Mouse (Mus musculus) liver, embryonic 14.5 days (tissue): ENCODE measurements around the gene Golga5. TPM values are rescaled to one million over a fixed set of nuclear protein-coding genes. Genes with fewer than 3 reads are reported as not detected.
A peak's percentile ranks its signal among the peaks of the same experiment; 100 is the strongest.

Source experiments
- ATAC-seq: fragments of 200-750 bp; cut with Nextera tagmentation; 2 replicates; pipeline ENCODE4 v1.8.0; 2017; ENCODE audit warnings: moderate number of reproducible peaks, mild to moderate bottlenecking, moderate library complexity; ENCODE audit not compliant: insufficient read depth
- DNase-seq, 3 experiments: peaks; one replicate each; pipeline ENCODE4 v3.0.0-alpha.2; 2012 to 2013; ENCODE audit warnings: low read depth in 3 of 3, low spot score in 3 of 3
- H3K27ac ChIP-seq: fragments of 300-500 bp; sonication (generic); 2 replicates; pipeline ENCODE4 v1.5.1; 2014; ENCODE audit warnings: moderate library complexity, mild to moderate bottlenecking, control low read depth, inconsistent platforms
- H3K27me3 ChIP-seq: fragments of 300-500 bp; sonication (generic); 2 replicates; pipeline ENCODE4 v1.6.1; 2014; ENCODE audit warnings: mild to moderate bottlenecking, low read length, moderate library complexity; ENCODE audit not compliant: control insufficient read depth, insufficient read depth
- H3K36me3 ChIP-seq: fragments of 300-500 bp; sonication (generic); replicated peaks from 2 replicates; pipeline ENCODE4 v1.6.1; 2014; ENCODE audit warnings: low read depth; ENCODE audit not compliant: control insufficient read depth, insufficient read depth
- H3K4me1 ChIP-seq, 2 experiments: fragments of 200-500 bp in 1 of 2; fragments of 300-500 bp in 1 of 2; sonication (generic) in 1 of 2; replicated peaks; 2 replicates each; pipeline ENCODE4 v1.6.1; 2012 to 2014; ENCODE audit warnings: antibody characterized with exemption in 1 of 2, inconsistent platforms in 1 of 2, low read length in 1 of 2; ENCODE audit not compliant: control insufficient read depth in 2 of 2, insufficient read depth in 2 of 2
- H3K4me2 ChIP-seq: fragments of 300-500 bp; sonication (generic); 2 replicates; pipeline ENCODE4 v1.6.1; 2014; ENCODE audit warnings: low read depth, mild to moderate bottlenecking, control low read depth, moderate library complexity
- H3K4me3 ChIP-seq, 2 experiments: fragments of 200-500 bp in 1 of 2; fragments of 300-500 bp in 1 of 2; sonication (generic) in 1 of 2; 2 replicates each; pipeline ENCODE4 v1.5.1; 2012 to 2014; ENCODE audit warnings: low read depth in 2 of 2, low read length in 2 of 2, mild to moderate bottlenecking in 2 of 2, control low read depth in 1 of 2, inconsistent platforms in 1 of 2, moderate library complexity in 1 of 2; ENCODE audit not compliant: insufficient read depth in 1 of 2
- H3K9ac ChIP-seq: fragments of 300-500 bp; sonication (generic); replicated peaks from 2 replicates; pipeline ENCODE4 v1.6.1; 2014; ENCODE audit warnings: mild to moderate bottlenecking, control low read depth, moderate library complexity
- H3K9me3 ChIP-seq: fragments of 300-500 bp; sonication (generic); 2 replicates; pipeline ENCODE4 v1.6.1; 2016; ENCODE audit warnings: low read length, mixed read lengths; ENCODE audit not compliant: control insufficient read depth
- CTCF ChIP-seq: IDR thresholded peaks from 2 replicates; pipeline ENCODE4 v1.5.1; 2016; ENCODE audit warnings: antibody characterized with exemption, low read depth, control low read depth
- EP300 ChIP-seq: IDR thresholded peaks from 2 replicates; pipeline ENCODE4 v1.6.1; 2016; ENCODE audit warnings: antibody characterized with exemption, low read depth
- WGBS: fragments of 180-500 bp; shearing (Covaris S2); extraction: QIAGEN DNeasy Blood & Tissue Kit; methylation state at CpG from one replicate; pipeline ENCODE4 v1.1.7; 2014; ENCODE audit not compliant: insufficient replicate concordance; 5-methylcytosine and 5-hydroxymethylcytosine counted together
- polyA plus RNA-seq, 2 experiments: library from polyadenylated mRNA; depleted of rRNA in 1 of 2; stranded (reverse) in 1 of 2; unstranded in 1 of 2; fragments of >200 nt; fragmentation: Nextera tagmentation in 1 of 2; extraction: Ambion mirVana in 1 of 2; gene quantifications; 2 replicates each; pipeline versions ENCODE4 v1.2.1 to v1.2.3; 2012 to 2014

Golga5 gene
- polyA plus RNA-seq, 2 experiments: 10.1 to 12.8 TPM

DNA sequence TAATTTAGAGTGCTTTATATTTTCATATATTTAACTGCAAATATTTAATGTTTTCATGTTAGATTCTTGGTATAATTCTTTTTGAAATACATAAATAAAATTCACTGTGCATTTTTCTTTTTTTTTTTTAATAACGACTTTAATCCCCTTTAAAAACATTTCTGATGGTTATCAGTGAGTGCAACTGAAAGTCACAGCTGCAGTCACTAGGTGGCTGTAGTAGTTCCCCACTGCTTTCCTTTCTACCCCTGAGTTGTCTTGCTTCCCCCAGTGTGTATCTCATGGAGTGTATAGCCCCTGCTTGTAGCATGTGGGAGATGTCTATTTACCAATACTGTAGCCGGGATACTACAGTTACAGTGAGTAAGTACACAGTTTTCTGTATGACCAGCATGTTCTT lies 29.0 kb downstream of the Golga5 start:
- TF ChIP-seq EP300 (no peak), CTCF (no peak)
- H3K36me3 ChIP-seq: peaks cover 5% of the 10 kb centered on the region
- no peaks in the 10 kb centered on the region; a peak in 1 of 4 replicates for H3K4me1 ChIP-seq
- DNase-seq (no peak), ATAC-seq (no peak)
- H3K27ac ChIP-seq: no peak overlapping the region
- no peak overlapping the region for H3K4me3 ChIP-seq
- H3K27me3 ChIP-seq: no peaks in the 10 kb centered on the region
- H3K4me2 ChIP-seq: no peak overlapping the region
- no peak overlapping the region for H3K9ac ChIP-seq
- 53% methylated on average over 2 of the region's 2 CpGs for WGBS
- H3K9me3 ChIP-seq: no peaks in the 10 kb centered on the region

DNA sequence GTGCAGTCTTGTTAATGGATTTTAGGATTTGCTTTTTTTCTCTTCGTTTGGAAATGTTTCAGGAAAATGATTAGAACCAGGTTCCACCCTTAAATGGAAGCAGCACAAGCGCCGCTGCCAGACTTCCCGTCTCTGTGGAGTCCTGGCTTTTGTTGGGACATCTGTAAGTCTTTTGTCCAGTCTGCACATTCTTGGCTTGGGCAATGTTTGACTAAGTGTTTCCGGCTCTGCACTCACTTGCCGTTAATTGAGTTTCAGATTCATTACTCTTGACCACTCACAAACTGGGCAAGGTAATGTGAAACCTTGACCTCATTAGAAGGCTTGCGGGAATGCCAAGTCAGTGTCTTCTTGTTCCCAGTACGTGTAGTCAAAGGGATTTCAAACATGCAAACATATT lies 29.8 kb downstream of the Golga5 start:
- Histone ChIP-seq H3K4me1 (no peaks in the 10 kb centered on the region; a peak in 1 of 4 replicates), H3K27ac (no peak overlapping the region), H3K9ac (no peak overlapping the region), H3K9me3 (no peaks in the 10 kb centered on the region), H3K4me2 (no peak overlapping the region), H3K27me3 (no peaks in the 10 kb centered on the region), H3K4me3 (no peak overlapping the region), H3K36me3 (peaks cover 3% of the 10 kb centered on the region)
- DNase-seq (no peak), ATAC-seq (no peak)
- WGBS: 84% methylated on average over 8 of the region's 8 CpGs
- no peak for TF ChIP-seq EP300
- no peak for TF ChIP-seq CTCF

DNA sequence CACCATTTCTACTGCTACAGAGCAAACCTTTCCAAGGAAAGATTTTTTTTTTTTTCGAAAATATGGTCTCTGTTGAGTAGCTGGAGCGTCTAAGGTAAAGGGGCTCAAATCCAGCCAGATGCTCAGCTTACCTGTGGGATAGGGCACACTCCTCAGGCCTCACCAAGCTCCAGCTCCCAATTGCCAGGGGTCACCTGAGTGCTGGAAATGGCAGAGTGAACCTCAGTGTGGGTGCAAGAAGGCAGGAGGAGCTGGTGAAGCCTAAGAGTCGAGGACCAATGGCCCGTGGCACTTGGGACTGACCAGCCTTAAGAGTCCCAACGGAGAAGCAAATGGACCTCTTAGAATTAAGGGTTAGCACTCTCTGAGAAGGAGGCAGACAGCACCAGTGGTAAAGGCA lies 30.3 kb downstream of the Golga5 start:
- H3K27ac ChIP-seq: no peak overlapping the region
- 70% methylated on average over 5 of the region's 5 CpGs for WGBS
- H3K9ac ChIP-seq: no peak overlapping the region
- H3K4me3 ChIP-seq: no peak overlapping the region
- no peak for ATAC-seq
- no peak for TF ChIP-seq EP300
- TF ChIP-seq CTCF: no peak
- H3K4me1 ChIP-seq: no peaks in the 10 kb centered on the region; a peak in 1 of 4 replicates
- H3K27me3 ChIP-seq: no peaks in the 10 kb centered on the region
- H3K4me2 ChIP-seq: no peak overlapping the region
- no peaks in the 10 kb centered on the region; the same call in none of the 2 replicates for H3K36me3 ChIP-seq
- H3K9me3 ChIP-seq: no peaks in the 10 kb centered on the region
- DNase-seq: no peak

DNA sequence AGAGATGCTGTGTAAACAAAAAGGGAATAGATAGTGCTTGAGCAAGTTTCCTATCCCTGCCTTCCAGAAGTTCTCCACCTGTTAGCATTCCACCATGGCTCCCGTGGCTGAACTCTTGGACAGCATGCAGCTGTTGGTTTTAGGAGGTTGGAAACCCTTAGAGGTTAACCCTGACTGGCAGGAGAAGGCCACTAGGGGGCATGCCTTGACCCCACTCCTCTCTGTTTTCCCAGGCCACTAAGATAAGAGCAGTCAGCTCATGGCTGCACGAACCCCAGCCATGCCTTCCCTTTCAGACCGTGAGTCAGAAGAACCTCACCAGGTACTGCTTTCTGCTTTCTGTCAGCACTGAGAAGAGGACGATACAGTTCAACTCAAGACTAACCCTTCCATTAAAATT lies 30.8 kb downstream of the Golga5 start:
- no peaks in the 10 kb centered on the region for H3K27me3 ChIP-seq
- no peak overlapping the region for H3K4me2 ChIP-seq
- no peak overlapping the region for H3K4me3 ChIP-seq
- TF ChIP-seq EP300 (no peak), CTCF (peak; percentile 63)
- 41% methylated on average over 4 of the region's 4 CpGs for WGBS
- H3K9ac ChIP-seq: no peak overlapping the region
- H3K36me3 ChIP-seq: no peaks in the 10 kb centered on the region; the same call in none of the 2 replicates
- DNase-seq: no peak
- no peak overlapping the region for H3K27ac ChIP-seq
- no peaks in the 10 kb centered on the region for H3K9me3 ChIP-seq
- no peaks in the 10 kb centered on the region; a peak in 1 of 4 replicates for H3K4me1 ChIP-seq
- peak; percentile 23; the same call in 1 of the 2 replicates for ATAC-seq

DNA sequence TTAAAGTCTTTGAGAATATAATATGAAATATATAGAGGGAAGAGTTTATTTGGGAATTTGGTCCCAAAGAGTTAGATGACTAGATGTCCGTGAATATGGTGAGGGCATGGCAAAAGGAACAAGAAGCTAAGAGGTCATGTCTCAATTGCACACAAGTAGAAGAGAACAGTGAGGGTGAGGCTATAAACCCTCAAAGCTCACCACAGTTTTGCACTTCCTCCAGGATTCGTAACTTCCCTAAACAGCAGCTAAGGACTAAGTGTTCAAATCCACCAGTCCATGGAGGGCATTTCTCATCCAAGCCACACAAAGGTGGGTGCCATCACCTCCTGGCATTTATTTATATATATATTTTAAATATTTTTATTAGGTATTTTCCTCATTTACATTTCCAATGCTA lies 32.1 kb downstream of the Golga5 start:
- ATAC-seq: no peak
- TF ChIP-seq CTCF (no peak), EP300 (no peak)
- Histone ChIP-seq H3K9ac (no peak overlapping the region), H3K9me3 (no peaks in the 10 kb centered on the region), H3K4me1 (peaks cover 0 to 6% of the 10 kb centered on the region in 2 experiments; a peak in 3 of 4 replicates), H3K4me3 (no peak overlapping the region), H3K4me2 (no peak overlapping the region), H3K27me3 (no peaks in the 10 kb centered on the region), H3K27ac (no peak overlapping the region), H3K36me3 (no peaks in the 10 kb centered on the region; the same call in none of the 2 replicates)
- 65% methylated on average over 2 of the region's 2 CpGs for WGBS
- no peak for DNase-seq
